Mouse (Mus musculus) frontal cortex, adult 2 months (tissue): ENCODE results near the gene 2310011J03Rik. TPM values are rescaled to one million over a fixed set of nuclear protein-coding genes. Genes with fewer than 3 reads are reported as not detected.

ENCODE experiments used
- DNase-seq, 2 experiments: peaks; one replicate each; pipeline ENCODE4 v3.0.0; 2022; ENCODE audit warnings: low spot score in 1 of 2; ENCODE audit errors: extremely low spot score in 1 of 2
- polyA plus RNA-seq: library from polyadenylated mRNA; depleted of rRNA; stranded (reverse); fragments of >200 nt; gene quantifications from 2 replicates; pipeline ENCODE4 v1.2.3, GENCODE M21; 2012

The 2310011J03Rik gene
- polyA plus RNA-seq, 1 experiment: 41.6 TPM

DNA sequence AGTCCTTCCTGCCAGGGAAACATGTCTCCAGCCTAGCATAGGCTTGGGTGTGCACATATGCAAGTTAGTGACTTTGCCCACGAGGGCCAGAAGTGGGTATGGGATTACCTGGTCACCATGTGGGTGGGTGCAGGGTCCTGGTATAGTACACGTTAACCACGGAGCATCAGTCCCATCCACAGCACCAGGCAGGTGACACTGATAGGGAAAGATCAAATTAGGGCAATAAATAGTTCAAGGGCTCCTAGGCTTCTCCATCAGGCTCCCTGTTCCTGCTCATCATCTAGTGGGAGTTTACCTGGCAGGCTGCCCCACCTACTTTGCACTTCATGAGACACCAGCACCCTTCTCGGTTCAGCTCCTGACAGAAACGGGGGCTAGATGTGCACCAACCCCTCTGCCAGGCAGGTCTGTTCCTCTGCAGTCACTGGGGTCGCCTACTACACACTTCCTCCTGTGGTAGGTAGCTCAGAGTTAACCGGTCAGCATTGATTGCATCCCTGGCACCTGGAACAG lies 25.5 kb downstream of the 2310011J03Rik start:
- DNase-seq: no peak

DNA sequence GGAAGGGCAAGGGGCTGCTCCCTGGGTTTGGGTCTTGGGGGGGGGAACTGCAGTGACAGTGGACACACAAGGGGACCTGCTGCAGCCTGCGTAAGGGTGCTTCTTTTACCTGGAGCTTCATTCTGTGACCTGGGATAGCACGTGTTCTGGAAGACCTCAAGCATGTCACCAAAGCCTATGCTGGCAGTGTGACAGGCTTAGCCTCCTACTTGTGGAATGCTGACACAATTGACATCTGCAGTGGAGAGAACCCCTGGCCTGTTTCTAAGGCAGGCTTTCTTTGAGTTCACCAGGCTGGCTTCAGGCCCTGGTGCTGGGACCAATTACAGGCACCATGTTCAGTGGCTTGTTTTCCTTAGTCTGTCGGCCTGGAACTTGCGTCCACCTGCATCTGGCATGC lies 26.0 kb downstream of the 2310011J03Rik start:
- no peak for DNase-seq

GRCm38 (mm10) chr10:80293325-80293724 lies 27.0 kb downstream of the 2310011J03Rik start:
- DNase-seq: no peak

DNA sequence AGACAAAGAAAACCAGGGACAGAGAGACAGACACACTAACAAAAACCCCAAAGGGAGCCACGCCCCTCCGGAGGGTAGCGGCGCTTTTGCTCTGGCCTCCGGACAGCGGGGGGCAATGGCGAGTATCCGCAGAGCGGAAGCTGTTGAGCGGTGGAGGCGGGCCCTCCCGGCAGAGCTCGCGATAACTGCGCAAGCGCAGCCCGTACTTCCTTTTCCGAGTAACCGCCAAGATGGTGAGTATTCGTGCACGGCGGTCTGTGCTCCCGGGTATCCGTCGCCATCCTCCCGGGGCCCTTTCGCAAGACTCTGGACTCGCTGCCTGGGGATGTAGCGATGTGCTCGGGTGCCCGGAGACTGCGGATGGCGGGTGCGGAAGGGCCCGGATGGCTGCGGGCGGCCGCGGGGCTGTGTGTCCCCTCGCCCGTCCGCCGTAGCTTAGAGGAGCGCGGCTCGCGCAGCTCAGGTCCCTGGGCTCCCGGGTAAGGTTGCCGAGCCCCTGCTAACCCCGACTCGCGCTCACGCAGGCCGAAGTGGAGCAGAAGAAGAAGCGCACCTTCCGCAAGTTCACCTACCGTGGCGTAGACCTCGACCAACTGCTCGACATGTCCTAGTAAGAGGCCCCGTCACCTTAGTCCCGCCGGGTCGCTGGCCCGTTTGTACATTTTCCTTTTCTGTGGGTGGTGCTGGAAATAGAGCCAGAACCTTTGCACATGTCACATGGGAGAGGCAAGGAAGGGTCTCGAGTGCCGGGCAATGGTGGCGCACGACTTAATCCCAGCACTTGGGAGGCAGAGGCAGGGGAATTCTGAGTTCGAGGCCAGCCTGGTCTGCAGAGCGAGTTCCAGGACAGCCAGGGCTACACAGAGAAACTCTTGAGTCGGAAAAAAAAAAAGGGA lies 27.8 kb downstream of the 2310011J03Rik start, which contains the start of gene Rps15:
Rps15 (plus strand) TSS at position 203 of the 896 bp plus-strand sequence.
- peak; percentile 85 to 95 for DNase-seq

- no peak for DNase-seq
Observed at GRCm38 (mm10) chr10:80288657-80289056, 31.7 kb downstream of the 2310011J03Rik start.

DNA sequence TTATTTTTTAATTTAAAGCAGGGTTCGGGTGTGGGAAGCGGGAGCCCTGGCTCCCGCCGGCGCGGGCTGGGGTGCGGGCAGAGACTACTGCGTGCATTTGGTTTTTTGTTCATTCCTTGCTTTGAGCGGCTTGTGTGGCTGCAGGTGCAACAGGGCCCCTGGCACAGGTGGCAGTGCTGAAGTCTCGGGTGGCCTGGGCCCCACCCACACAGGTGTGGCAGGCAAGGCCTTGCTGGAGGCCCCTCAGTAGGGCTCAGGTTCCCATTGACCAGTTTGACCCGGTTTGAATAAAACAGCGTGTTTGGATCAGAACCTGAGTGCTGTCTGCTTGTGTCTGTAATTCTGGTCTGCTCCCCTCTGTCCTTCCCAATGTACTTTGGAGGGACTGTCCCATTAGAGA lies 32.2 kb downstream of the 2310011J03Rik start:
- DNase-seq: no peak

DNA sequence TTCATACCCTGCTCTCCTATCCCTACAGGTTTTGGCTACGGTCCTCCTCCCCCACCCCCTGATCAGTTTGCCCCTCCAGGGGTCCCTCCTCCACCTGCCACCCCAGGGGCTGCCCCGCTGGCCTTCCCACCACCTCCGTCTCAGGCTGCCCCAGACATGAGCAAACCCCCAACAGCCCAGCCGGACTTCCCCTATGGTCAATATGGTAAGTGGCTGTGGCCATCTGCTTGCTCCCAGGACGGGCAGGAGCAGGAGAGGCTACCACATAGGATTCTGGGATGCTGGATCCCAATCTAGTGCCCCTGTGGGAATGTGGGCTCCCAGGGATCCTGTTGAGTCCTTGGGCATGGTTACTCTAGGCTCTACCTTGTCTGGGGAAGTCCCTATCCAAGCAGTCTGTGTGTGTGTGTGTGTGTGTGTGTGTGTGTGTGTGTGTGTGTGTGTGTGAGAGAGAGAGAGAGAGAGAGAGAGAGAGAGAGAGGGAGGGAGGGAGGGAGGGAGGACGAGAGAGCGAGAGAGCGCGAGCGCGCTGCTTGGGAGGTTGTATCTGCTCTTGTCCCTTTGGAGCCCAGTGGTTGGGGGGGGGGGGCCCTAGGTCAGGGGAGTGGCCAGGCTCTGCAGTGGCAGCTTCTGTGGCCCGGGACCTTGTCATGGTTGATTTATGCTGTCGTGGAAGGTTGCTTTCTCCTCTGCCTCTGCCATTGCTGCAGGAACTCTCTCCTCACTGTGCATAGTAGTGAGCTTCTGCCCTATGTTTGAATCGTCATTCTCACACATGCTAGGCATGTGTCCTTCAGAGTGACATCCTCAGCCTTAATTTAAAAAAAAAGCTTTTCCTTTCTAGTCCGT lies 34.9 kb downstream of the 2310011J03Rik start:
- DNase-seq: no peak

- no peak for DNase-seq
Observed at GRCm38 (mm10) chr10:80282481-80283441, 37.6 kb downstream of the 2310011J03Rik start.

- no peak for DNase-seq
Observed at GRCm38 (mm10) chr10:80281921-80282371, 38.4 kb downstream of the 2310011J03Rik start.

- no peak for DNase-seq
Observed at GRCm38 (mm10) chr10:80281304-80281703, 39.0 kb downstream of the 2310011J03Rik start.

DNA sequence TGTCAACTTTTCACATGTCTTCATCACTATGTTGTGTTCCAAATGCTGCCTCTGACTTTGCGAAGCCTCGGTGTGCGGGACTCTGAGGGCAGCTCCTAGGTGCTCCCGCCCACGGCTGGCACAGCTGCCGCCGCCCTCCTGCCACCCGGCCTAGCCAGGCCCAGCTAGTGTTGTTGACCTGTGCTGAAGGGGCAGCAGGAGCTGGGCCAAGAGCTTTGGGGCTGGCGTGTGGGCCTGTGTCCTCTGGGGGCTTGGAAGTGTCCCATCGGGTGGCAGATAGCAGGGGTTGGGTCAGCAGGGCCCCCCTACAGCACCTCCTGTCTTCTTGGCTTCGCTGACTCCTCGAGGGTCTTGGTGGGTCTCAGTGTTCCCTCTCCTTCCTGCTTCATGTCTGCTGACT lies 41.1 kb downstream of the 2310011J03Rik start:
- DNase-seq: no peak

DNA sequence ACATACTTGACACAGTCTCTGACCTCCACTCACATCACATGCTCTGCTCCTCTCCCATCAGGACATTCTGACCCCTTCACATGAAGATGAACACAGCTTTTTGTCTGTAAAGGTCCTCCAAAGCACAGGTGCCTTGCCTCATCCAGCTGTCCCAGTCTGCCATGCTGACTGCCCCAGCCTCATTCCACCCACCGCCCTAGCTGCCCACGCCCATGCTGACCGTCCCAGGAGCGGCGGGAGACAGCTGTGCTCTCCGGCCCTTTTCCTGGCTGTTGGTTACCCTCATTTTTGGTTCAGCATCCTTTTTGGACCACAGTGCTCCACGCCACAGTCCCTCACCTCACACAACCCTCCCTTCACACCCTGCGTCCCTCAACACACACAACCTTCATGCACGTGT lies 41.9 kb downstream of the 2310011J03Rik start:
- DNase-seq: no peak

DNA sequence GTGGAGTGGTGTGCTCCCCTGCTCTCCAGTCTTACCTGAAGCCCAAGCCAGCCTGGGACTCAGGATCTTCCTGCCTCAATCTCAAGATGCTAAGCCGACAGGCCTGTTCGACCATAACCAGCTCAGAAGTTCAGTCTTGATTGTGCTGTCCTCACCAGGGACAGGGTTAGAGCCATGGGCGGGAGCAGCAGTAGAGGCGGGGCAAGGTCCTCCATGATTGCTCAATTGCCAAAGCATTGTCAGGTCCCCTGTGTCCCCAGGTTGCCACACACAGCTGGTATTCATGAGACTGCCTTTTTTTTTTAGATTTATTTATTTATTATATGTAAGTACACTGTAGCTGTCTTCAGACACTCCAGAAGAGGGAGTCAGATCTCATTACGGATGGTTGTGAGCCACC lies 44.1 kb downstream of the 2310011J03Rik start:
- no peak for DNase-seq

DNA sequence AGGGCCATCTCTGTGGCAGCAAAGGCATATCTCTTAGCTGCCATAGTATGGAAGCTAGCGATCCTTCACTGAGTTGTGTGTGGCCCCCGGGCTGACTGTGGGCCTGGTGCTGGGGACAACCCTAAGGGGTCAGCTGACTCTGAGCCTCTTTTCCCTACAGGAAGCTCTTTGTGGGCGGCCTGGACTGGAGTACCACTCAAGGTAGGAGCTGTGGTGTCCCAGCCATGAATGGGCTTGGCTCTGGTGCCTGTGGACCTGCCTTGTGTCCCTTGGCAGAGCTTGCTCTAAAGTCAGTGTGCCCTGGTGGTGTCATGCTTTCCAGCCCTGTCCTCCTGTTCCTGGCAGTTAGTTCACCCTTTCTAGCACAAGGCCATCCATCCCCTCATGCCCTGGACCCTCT lies 46.5 kb downstream of the 2310011J03Rik start:
- DNase-seq: no peak

- DNase-seq: no peak
Observed at GRCm38 (mm10) chr10:80271870-80272585, 48.3 kb downstream of the 2310011J03Rik start.

- no peak for DNase-seq
Observed at GRCm38 (mm10) chr10:80271186-80271843, 49.0 kb downstream of the 2310011J03Rik start.

DNA sequence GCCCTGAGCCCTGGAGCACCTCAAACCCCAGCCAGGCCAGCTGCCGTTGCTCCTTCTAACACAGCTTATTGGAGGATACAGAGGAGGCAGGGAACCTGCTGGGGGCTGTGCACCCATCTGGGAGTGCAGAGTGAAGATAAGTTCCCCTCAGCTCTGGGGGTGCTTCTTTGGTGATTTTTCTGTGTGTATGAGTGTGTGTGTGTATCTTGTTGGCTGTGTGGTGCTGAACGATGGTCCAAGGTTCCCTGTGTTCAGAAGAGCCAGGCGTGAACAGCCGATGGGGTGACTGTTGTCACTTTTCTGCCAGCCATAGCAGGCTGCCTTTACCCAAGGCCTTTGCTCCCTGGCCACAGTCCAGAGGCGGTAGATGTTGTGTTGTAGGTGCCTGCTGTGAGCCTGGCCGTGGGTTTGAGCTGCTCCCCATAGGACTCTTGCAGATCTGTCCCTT lies 49.6 kb downstream of the 2310011J03Rik start:
- no peak for DNase-seq

- no peak for DNase-seq
Observed at GRCm38 (mm10) chr10:80270099-80270498, 50.2 kb downstream of the 2310011J03Rik start.
